Mouse (Mus musculus) stomach, postnatal 0 days (tissue): ENCODE measurements at regions not wholly inside any gene's neighbourhood (a gene's known extent, or its start where the extent isn't known, plus 50 kb on each side); places are given as distances from the start of the nearest gene placed in this dataset.

Experiments
- ATAC-seq: fragments of 200-750 bp; cut with Nextera tagmentation; 2 replicates; pipeline ENCODE4 v1.8.0; 2017; ENCODE audit not compliant: low FRiP score, low TSS enrichment
- DNase-seq: peaks from one replicate; pipeline ENCODE4 v3.0.0-alpha.2; 2016; ENCODE audit warnings: low spot score
- H3K27ac ChIP-seq: fragments of 300-500 bp; sonication (generic); replicated peaks from 2 replicates; pipeline ENCODE4 v1.5.1; 2014; ENCODE audit warnings: mild to moderate bottlenecking, control low read depth
- H3K27me3 ChIP-seq: fragments of 300-500 bp; sonication (generic); 2 replicates; pipeline ENCODE4 v1.6.1; 2014; ENCODE audit warnings: low read length; ENCODE audit not compliant: control insufficient read depth, insufficient read depth
- H3K36me3 ChIP-seq: fragments of 300-500 bp; sonication (generic); 2 replicates; pipeline ENCODE4 v1.6.1; 2014; ENCODE audit warnings: low read length, mixed read lengths; ENCODE audit not compliant: control insufficient read depth, insufficient read depth
- H3K4me1 ChIP-seq: fragments of 300-500 bp; sonication (generic); replicated peaks from 2 replicates; pipeline ENCODE4 v1.6.1; 2014; ENCODE audit warnings: antibody characterized with exemption; ENCODE audit not compliant: control insufficient read depth, insufficient read depth
- H3K4me2 ChIP-seq: fragments of 300-500 bp; sonication (generic); replicated peaks from 2 replicates; pipeline ENCODE4 v1.6.1; 2014; ENCODE audit warnings: low read depth, mild to moderate bottlenecking, control low read depth, moderate library complexity
- H3K4me3 ChIP-seq: fragments of 300-500 bp; sonication (generic); 2 replicates; pipeline ENCODE4 v1.5.1; 2014; ENCODE audit warnings: low read depth, low read length, control low read depth
- H3K9ac ChIP-seq: fragments of 300-500 bp; sonication (generic); 2 replicates; pipeline ENCODE4 v1.6.1; 2014; ENCODE audit warnings: mild to moderate bottlenecking, low read length, control low read depth, mixed read lengths
- H3K9me3 ChIP-seq: fragments of 300-500 bp; sonication (generic); 2 replicates; pipeline ENCODE4 v1.6.1; 2016; ENCODE audit warnings: low read length; ENCODE audit not compliant: control insufficient read depth
- CTCF ChIP-seq: IDR thresholded peaks from 2 replicates; pipeline ENCODE4 v1.5.1; 2016; ENCODE audit warnings: antibody characterized with exemption, low read depth, mild to moderate bottlenecking, moderate library complexity
- EP300 ChIP-seq: optimal IDR thresholded peaks from 2 replicates; pipeline ENCODE3; 2016; ENCODE audit warnings: antibody characterized with exemption
- WGBS: fragments of 180-500 bp; shearing (Covaris S2); extraction: QIAGEN DNeasy Blood & Tissue Kit; methylation state at CpG from one replicate; pipeline ENCODE4 v1.1.7; 2014; 5-methylcytosine and 5-hydroxymethylcytosine counted together

DNA sequence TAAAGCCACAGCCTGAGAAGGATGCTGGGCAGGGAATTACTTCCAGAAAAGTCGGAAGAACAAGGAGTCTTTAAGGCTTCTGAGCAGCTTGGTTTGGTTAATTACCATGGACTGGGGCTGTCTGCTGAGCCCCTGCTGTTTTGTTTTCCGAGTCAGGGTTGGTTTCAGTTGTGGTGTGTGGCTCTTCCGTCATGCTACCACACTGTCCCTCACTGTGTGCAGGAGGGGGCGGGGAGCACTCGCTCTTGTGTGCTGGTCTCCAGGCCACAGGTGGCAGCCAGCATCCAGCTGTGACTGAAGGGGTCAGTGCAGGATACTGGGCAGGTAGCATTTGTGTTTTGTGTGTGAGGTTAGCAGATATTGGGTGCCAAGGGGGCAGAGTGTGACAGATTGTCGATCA lies 156.5 kb upstream of the Haao start:
- WGBS = 52% methylated on average over 6 of the region's 6 CpGs
- Histone ChIP-seq H3K27me3 (no peaks in the 10 kb centered on the region), H3K4me2 (no peak overlapping the region), H3K9me3 (no peaks in the 10 kb centered on the region), H3K9ac (no peak overlapping the region), H3K36me3 (no peaks in the 10 kb centered on the region), H3K4me3 (no peak overlapping the region), H3K27ac (peak overlapping the region; percentile 56), H3K4me1 (no peaks in the 10 kb centered on the region)
- no peak for TF ChIP-seq CTCF
- no peak for TF ChIP-seq EP300
- no peak for DNase-seq
- no peak for ATAC-seq

DNA sequence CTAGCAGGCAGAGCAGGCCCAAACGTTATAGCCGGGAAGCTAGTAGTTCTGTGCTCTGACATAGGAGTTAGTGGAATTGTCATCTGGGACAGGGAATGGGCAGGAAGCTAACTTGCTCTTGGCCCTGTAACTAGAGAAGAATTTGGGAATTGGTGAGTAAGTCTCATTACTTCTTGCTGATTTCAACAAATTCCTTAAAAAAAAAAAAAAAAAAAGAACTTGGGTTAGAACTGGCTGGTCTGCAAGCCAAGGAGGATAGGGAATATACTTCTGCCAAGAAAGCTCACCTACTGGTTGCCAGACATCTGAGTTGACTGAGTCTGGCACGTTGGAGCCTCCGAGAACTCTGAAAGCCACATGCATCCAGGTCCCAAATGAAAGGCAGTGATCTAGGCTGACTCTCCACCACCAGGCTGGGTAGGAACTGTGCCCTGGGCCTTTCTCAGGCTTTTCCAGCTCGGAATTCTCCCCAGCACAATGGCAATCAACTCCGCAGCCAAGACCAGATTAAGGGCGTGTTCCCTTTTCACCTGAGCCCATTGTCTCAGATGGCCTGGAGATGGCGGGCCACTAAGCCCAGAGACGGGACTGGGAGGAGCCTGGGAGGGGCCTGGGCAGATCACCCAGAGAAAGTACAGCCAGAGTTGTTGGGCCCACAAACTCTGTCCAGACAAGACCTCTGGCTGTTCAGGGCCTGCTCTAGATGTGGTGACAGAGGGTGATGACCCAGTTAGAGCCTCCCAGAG lies 155.9 kb upstream of the Haao start:
- no peaks in the 10 kb centered on the region for H3K36me3 ChIP-seq
- no peaks in the 10 kb centered on the region for H3K4me1 ChIP-seq
- no peaks in the 10 kb centered on the region for H3K9me3 ChIP-seq
- H3K9ac ChIP-seq = no peak overlapping the region
- no peak overlapping the region for H3K4me3 ChIP-seq
- H3K4me2 ChIP-seq = no peak overlapping the region
- 55% methylated on average over 9 of the region's 9 CpGs for WGBS
- no peaks in the 10 kb centered on the region for H3K27me3 ChIP-seq
- TF ChIP-seq CTCF = peak; percentile 31
- TF ChIP-seq EP300 = no peak
- peak; percentile 51 for DNase-seq
- peak overlapping the region; percentile 56 for H3K27ac ChIP-seq
- ATAC-seq = no peak

DNA sequence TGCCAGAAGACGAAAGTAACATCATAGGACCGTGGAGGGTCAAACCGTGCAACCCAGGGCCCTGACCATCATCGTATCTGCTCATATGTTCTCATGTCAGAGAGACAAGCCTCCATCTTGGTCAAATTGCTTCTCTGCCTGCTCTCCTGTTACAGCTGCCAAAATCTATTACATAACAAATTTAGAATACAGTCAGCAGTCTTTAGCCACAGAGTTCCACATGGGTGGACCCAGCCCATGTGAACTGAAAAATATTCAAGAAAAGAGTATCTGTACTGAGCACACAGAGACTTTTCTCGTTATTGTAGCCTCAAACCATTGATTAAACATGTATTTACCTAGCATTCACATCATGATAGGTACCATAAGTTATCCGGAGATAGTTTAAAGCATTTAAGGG lies 155.2 kb upstream of the Haao start:
- Histone ChIP-seq H3K4me3 (no peak overlapping the region), H3K9me3 (no peaks in the 10 kb centered on the region), H3K27me3 (no peaks in the 10 kb centered on the region), H3K9ac (no peak overlapping the region), H3K36me3 (no peaks in the 10 kb centered on the region), H3K27ac (no peak overlapping the region), H3K4me1 (no peaks in the 10 kb centered on the region), H3K4me2 (no peak overlapping the region)
- DNase-seq (no peak), ATAC-seq (no peak)
- TF ChIP-seq CTCF (no peak), EP300 (no peak)
- 83% methylated on average over 6 of the region's 6 CpGs for WGBS

DNA sequence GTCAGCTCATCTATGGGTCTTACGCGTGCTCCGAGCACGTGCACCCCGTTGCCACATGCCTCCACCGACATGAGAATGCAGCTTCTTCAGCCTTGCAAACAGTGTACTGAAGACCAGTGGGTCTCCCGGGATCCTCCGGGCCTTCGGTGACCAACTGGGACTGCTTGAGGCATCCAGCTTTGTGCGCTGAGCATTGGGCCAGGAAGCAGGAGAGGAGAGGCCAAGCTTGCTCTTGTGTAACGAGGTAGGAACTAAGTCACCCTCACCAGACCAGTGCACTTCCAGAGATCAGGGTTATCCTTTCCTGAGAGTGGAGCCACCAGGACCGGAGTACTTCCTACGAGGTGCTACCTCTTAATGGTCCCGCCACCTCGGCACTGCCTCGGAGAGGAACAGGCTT lies 154.6 kb upstream of the Haao start:
- Histone ChIP-seq H3K9ac (no peak overlapping the region), H3K4me3 (no peak overlapping the region), H3K4me1 (no peaks in the 10 kb centered on the region), H3K9me3 (no peaks in the 10 kb centered on the region), H3K4me2 (no peak overlapping the region), H3K27me3 (no peaks in the 10 kb centered on the region), H3K27ac (no peak overlapping the region), H3K36me3 (no peaks in the 10 kb centered on the region)
- 95% methylated on average over 16 of the region's 16 CpGs for WGBS
- ATAC-seq (no peak), DNase-seq (no peak)
- TF ChIP-seq CTCF (no peak), EP300 (no peak)

DNA sequence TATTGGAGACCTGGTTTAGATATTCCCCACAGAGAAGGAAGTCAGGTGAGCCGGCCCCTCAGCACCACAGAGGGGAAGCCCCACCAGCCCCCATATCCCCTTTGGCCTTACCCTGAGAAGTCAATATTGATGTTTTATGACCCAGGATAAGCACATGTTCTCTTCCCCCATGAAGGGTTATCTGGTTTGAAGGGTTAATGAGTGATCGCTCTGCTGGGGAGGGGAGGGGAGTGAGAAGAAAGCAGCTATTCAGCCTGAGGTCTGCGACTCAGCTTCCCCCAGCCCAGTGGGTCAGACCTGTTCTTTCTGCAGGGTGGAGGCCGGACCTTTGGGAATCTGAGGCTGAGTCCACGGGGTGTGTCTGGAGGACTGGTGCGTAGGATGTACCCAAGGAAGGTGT lies 152.4 kb upstream of the Haao start:
- Histone ChIP-seq H3K27ac (peak overlapping the region; percentile 76), H3K4me1 (no peaks in the 10 kb centered on the region), H3K4me2 (0 out of 2 replicates have a peak overlapping the region, but pooled peaks have one; percentile 20), H3K4me3 (no peak overlapping the region), H3K9me3 (no peaks in the 10 kb centered on the region), H3K36me3 (no peaks in the 10 kb centered on the region), H3K9ac (no peak overlapping the region), H3K27me3 (no peaks in the 10 kb centered on the region)
- 73% methylated on average over 6 of the region's 6 CpGs for WGBS
- no peak for TF ChIP-seq EP300
- TF ChIP-seq CTCF = no peak
- DNase-seq = peak; percentile 67
- peak; percentile 23; the same call in 1 of the 2 replicates for ATAC-seq

DNA sequence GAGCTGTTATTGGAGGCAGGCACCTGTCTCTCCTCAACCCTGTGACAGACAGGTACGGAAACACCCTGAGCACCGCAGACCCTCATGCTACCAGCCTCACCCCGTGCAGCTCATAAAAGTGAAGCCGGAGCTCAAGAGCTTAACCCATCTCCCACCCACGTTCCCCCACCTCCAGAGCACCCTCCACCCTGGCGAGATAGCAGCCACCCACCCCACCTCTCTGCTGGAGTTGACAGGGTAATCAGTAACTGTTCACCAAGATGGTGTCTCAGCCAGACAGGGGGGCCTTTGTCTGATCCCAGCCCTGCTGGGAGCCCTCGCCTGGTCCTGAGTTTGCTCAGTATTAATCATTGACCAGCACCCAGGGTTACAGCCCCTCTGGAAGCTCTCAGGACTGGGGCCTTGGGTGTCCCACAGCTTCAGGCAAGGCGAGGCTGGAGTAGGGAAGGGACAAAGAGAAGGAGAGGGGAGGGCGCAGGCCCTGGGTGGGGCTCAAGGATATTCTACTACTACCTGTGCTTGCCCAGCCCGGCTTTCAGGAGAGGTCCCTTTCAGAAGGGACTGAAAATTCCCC lies 151.3 kb upstream of the Haao start:
- Histone ChIP-seq H3K9ac (no peak overlapping the region), H3K27me3 (no peaks in the 10 kb centered on the region), H3K27ac (peak overlapping the region; percentile 76), H3K4me3 (no peak overlapping the region), H3K4me2 (peak overlapping the region; percentile 17; the same call in 1 of the 2 replicates), H3K36me3 (no peaks in the 10 kb centered on the region), H3K4me1 (no peaks in the 10 kb centered on the region), H3K9me3 (no peaks in the 10 kb centered on the region)
- WGBS = 41% methylated on average over 10 of the region's 10 CpGs
- ATAC-seq = peak; percentile 91
- TF ChIP-seq CTCF = no peak
- DNase-seq = peak; percentile 82
